Mouse (Mus musculus): ENCODE measurements around the gene Mc1r. TPM values are rescaled to one million over a fixed set of nuclear protein-coding genes. Genes with fewer than 3 reads are reported as not detected.
"Not testable (repeated sequence)": the region's sequence is repeated elsewhere in the genome, so short reads cannot be mapped to it uniquely, and the experiment has no call there.

Mc1r gene
- polyA plus RNA-seq, 2 experiments = 0.05 to 0.06 TPM

GRCm38 (mm10) chr8:123411246-123411645 lies 4.3 kb downstream of the Mc1r start, which contains the start of gene Tubb3:
Gene Tubb3, plus strand, starts transcription at chr8:123411424.
- no peaks in the 10 kb centered on the region for H3K4me1 ChIP-seq (ENCODE audit: control insufficient read depth, insufficient read depth, low read length)
- no peaks in the 10 kb centered on the region for H3K36me3 ChIP-seq (ENCODE audit: control insufficient read depth, insufficient read depth, low read length)
- ATAC-seq (ENCODE audit: low FRiP score, low read depth) = peak; percentile 67
- H3K27ac ChIP-seq (replicated peaks; ENCODE audit: low read depth, low read length) = no peak within 1 kb of the TSS
- no peak for TF ChIP-seq POLR2A (IDR thresholded peaks at IDR 0.05; ENCODE audit: borderline replicate concordance, extremely low read depth, insufficient read depth, insufficient read length)
- peaks cover 43% of the 10 kb centered on the region for H3K27me3 ChIP-seq (ENCODE audit: control insufficient read depth, insufficient read depth, low read length)
- peak within 1 kb of the TSS; percentile 51 for H3K4me2 ChIP-seq (replicated peaks; ENCODE audit: low read depth, low read length, severe bottlenecking)
- whole genome bisulfite sequencing = 0% methylated on average over 28 of the region's 29 CpGs
- H3K4me3 ChIP-seq (replicated peaks; ENCODE audit: low read length) = peak within 1 kb of the TSS; percentile 32
- DNase-seq (ENCODE audit: low spot score) = peak; percentile 41
- no peaks in the 10 kb centered on the region for H3K9me3 ChIP-seq (ENCODE audit: control insufficient read depth, low read length)
- no peak within 1 kb of the TSS for H3K9ac ChIP-seq (ENCODE audit: low read depth, low read length, severe bottlenecking)

GRCm38 (mm10) chr8:123411781-123412327 lies 4.9 kb downstream of the Mc1r start:
- no peak overlapping the region for H3K27ac ChIP-seq (replicated peaks; ENCODE audit: low read depth, low read length)
- H3K9ac ChIP-seq (ENCODE audit: low read depth, low read length, severe bottlenecking) = no peak overlapping the region
- H3K4me2 ChIP-seq (replicated peaks; ENCODE audit: low read depth, low read length, severe bottlenecking) = peak overlapping the region; percentile 51
- no peak for TF ChIP-seq POLR2A (IDR thresholded peaks at IDR 0.05; ENCODE audit: borderline replicate concordance, extremely low read depth, insufficient read depth, insufficient read length)
- no peaks in the 10 kb centered on the region for H3K9me3 ChIP-seq (ENCODE audit: control insufficient read depth, low read length)
- H3K4me1 ChIP-seq (ENCODE audit: control insufficient read depth, insufficient read depth, low read length) = no peaks in the 10 kb centered on the region
- ATAC-seq (ENCODE audit: low FRiP score, low read depth) (no peak), DNase-seq (ENCODE audit: low spot score) (no peak)
- no peaks in the 10 kb centered on the region for H3K36me3 ChIP-seq (ENCODE audit: control insufficient read depth, insufficient read depth, low read length)
- H3K4me3 ChIP-seq (replicated peaks; ENCODE audit: low read length) = peak overlapping the region; percentile 32
- WGBS = 8% methylated on average over 15 of the region's 16 CpGs
- H3K27me3 ChIP-seq (ENCODE audit: control insufficient read depth, insufficient read depth, low read length) = peaks cover 43% of the 10 kb centered on the region

GRCm38 (mm10) chr8:123412560-123413170 lies 5.8 kb downstream of the Mc1r start:
- H3K27ac ChIP-seq (replicated peaks; ENCODE audit: low read depth, low read length) = no peak overlapping the region
- H3K36me3 ChIP-seq (ENCODE audit: control insufficient read depth, insufficient read depth, low read length) = no peaks in the 10 kb centered on the region
- no peak overlapping the region for H3K4me2 ChIP-seq (replicated peaks; ENCODE audit: low read depth, low read length, severe bottlenecking)
- H3K27me3 ChIP-seq (ENCODE audit: control insufficient read depth, insufficient read depth, low read length) = peaks cover 43% of the 10 kb centered on the region
- H3K4me1 ChIP-seq (ENCODE audit: control insufficient read depth, insufficient read depth, low read length) = no peaks in the 10 kb centered on the region
- ATAC-seq (ENCODE audit: low FRiP score, low read depth) (peak; percentile 48), DNase-seq (ENCODE audit: low spot score) (peak; percentile 17)
- no peak overlapping the region for H3K9ac ChIP-seq (ENCODE audit: low read depth, low read length, severe bottlenecking)
- 1% methylated on average over 12 of the region's 12 CpGs for WGBS
- no peak overlapping the region for H3K4me3 ChIP-seq (replicated peaks; ENCODE audit: low read length)
- H3K9me3 ChIP-seq (ENCODE audit: control insufficient read depth, low read length) = no peaks in the 10 kb centered on the region
- TF ChIP-seq POLR2A (IDR thresholded peaks at IDR 0.05; ENCODE audit: borderline replicate concordance, extremely low read depth, insufficient read depth, insufficient read length) = no peak

GRCm38 (mm10) chr8:123414255-123414654 lies 7.3 kb downstream of the Mc1r start:
- Histone ChIP-seq H3K27me3 (ENCODE audit: control insufficient read depth, insufficient read depth, low read length) (peaks cover 39% of the 10 kb centered on the region), H3K36me3 (ENCODE audit: control insufficient read depth, insufficient read depth, low read length) (no peaks in the 10 kb centered on the region), H3K27ac (replicated peaks; ENCODE audit: low read depth, low read length) (no peak overlapping the region), H3K4me1 (ENCODE audit: control insufficient read depth, insufficient read depth, low read length) (no peaks in the 10 kb centered on the region), H3K4me3 (replicated peaks; ENCODE audit: low read length) (no peak overlapping the region), H3K4me2 (replicated peaks; ENCODE audit: low read depth, low read length, severe bottlenecking) (no peak overlapping the region), H3K9ac (ENCODE audit: low read depth, low read length, severe bottlenecking) (no peak overlapping the region), H3K9me3 (ENCODE audit: control insufficient read depth, low read length) (no peaks in the 10 kb centered on the region)
- WGBS = 11% methylated on average over 9 of the region's 9 CpGs
- ATAC-seq (ENCODE audit: low FRiP score, low read depth) (no peak), DNase-seq (ENCODE audit: low spot score) (no peak)
- TF ChIP-seq POLR2A (IDR thresholded peaks at IDR 0.05; ENCODE audit: borderline replicate concordance, extremely low read depth, insufficient read depth, insufficient read length) = no peak

GRCm38 (mm10) chr8:123414997-123415696 lies 8.2 kb downstream of the Mc1r start:
- not testable (repeated sequence) for H3K27ac ChIP-seq (replicated peaks; ENCODE audit: low read depth, low read length); H3K9ac ChIP-seq (ENCODE audit: low read depth, low read length, severe bottlenecking); H3K36me3 ChIP-seq (ENCODE audit: control insufficient read depth, insufficient read depth, low read length); DNase-seq (ENCODE audit: low spot score); H3K4me1 ChIP-seq (ENCODE audit: control insufficient read depth, insufficient read depth, low read length); H3K4me3 ChIP-seq (replicated peaks; ENCODE audit: low read length); H3K9me3 ChIP-seq (ENCODE audit: control insufficient read depth, low read length); ATAC-seq (ENCODE audit: low FRiP score, low read depth); H3K4me2 ChIP-seq (replicated peaks; ENCODE audit: low read depth, low read length, severe bottlenecking)
- WGBS = 74% methylated on average over 5 of the region's 5 CpGs
- H3K27me3 ChIP-seq (ENCODE audit: control insufficient read depth, insufficient read depth, low read length) = peaks cover 31% of the 10 kb centered on the region

Data from limb, embryonic 14.5 days (tissue).